Mouse (Mus musculus) spleen, adult 2 months (tissue): ENCODE results near the gene Lrch3. TPM values are rescaled to one million over a fixed set of nuclear protein-coding genes. Genes with fewer than 3 reads are reported as not detected.
A peak's percentile ranks its signal among the peaks of the same experiment; 100 is the strongest.

Source experiments
- DNase-seq, 2 experiments: peaks; one replicate each; pipeline versions ENCODE4 v3.0.0 to v3.0.0-alpha.2; 2012 to 2021; ENCODE audit warnings: low spot score in 2 of 2, low read depth in 1 of 2
- H3K27ac ChIP-seq: fragments of 200-500 bp; 2 replicates; pipeline ENCODE4 v1.5.1; 2012; ENCODE audit warnings: low read length, inconsistent platforms; ENCODE audit not compliant: insufficient read depth
- H3K27me3 ChIP-seq: fragments of 200-500 bp; 2 replicates; pipeline ENCODE4 v1.6.1; 2012; ENCODE audit warnings: mild to moderate bottlenecking, moderate library complexity, low read length, inconsistent platforms; ENCODE audit not compliant: control insufficient read depth, insufficient read depth
- H3K36me3 ChIP-seq: fragments of 200-500 bp; 2 replicates; pipeline ENCODE4 v1.6.1; 2012; ENCODE audit warnings: mild to moderate bottlenecking, low read length, inconsistent platforms; ENCODE audit not compliant: control insufficient read depth, insufficient read depth
- H3K4me1 ChIP-seq: fragments of 200-500 bp; 2 replicates; pipeline ENCODE4 v1.6.1; 2011; ENCODE audit warnings: inconsistent platforms; ENCODE audit not compliant: control insufficient read depth, insufficient read depth, insufficient read length
- H3K4me3 ChIP-seq: fragments of 200-500 bp; 2 replicates; pipeline ENCODE4 v1.5.1; 2011; ENCODE audit warnings: mild to moderate bottlenecking, inconsistent platforms; ENCODE audit not compliant: insufficient read depth, insufficient read length; ENCODE audit errors: extremely low read depth
- CTCF ChIP-seq: fragments of 200-500 bp; IDR thresholded peaks from 2 replicates; pipeline ENCODE4 v1.5.1; 2011; ENCODE audit warnings: mild to moderate bottlenecking, inconsistent platforms; ENCODE audit not compliant: insufficient read depth, insufficient read length, insufficient replicate concordance; ENCODE audit errors: extremely low read depth
- POLR2A ChIP-seq: fragments of 200-500 bp; IDR thresholded peaks from 2 replicates; pipeline ENCODE4 v1.6.1; 2011; ENCODE audit warnings: low read depth, low read length, inconsistent platforms
- WGBS: fragments of 180-500 bp; shearing (Covaris S2); methylation state at CpG from one replicate; pipeline ENCODE4 v1.1.7; 2018; 5-methylcytosine and 5-hydroxymethylcytosine counted together
- polyA plus RNA-seq: library from polyadenylated mRNA; depleted of rRNA; stranded (reverse); fragments of >200 nt; gene quantifications from 2 replicates; pipeline ENCODE4 v1.2.3, GENCODE M21; 2012

The Lrch3 gene
- polyA plus RNA-seq, 1 experiment: 16.9 TPM

- 97% methylated on average over 5 of the region's 5 CpGs for WGBS
- H3K27me3 ChIP-seq: no peaks in the 10 kb centered on the region
- H3K4me1 ChIP-seq: peaks cover 7% of the 10 kb centered on the region; the same call in 1 of the 2 replicates
- H3K4me3 ChIP-seq: no peak overlapping the region; the same call in 1 of the 2 replicates
- no peak for TF ChIP-seq POLR2A
- no peak for TF ChIP-seq CTCF
- DNase-seq: no peak
- no peaks in the 10 kb centered on the region for H3K36me3 ChIP-seq
- H3K27ac ChIP-seq: no peak overlapping the region
These were observed 28.8 kb downstream of the Lrch3 start for GRCm38 (mm10) chr16:32942694-32943093.

GRCm38 (mm10) chr16:32945379-32945778 lies 31.5 kb downstream of the Lrch3 start:
- Histone ChIP-seq H3K27ac (no peak overlapping the region), H3K4me3 (no peak overlapping the region), H3K36me3 (no peaks in the 10 kb centered on the region), H3K4me1 (peaks cover 8% of the 10 kb centered on the region; the same call in 1 of the 2 replicates), H3K27me3 (no peaks in the 10 kb centered on the region)
- WGBS: 92% methylated on average over 5 of the region's 5 CpGs
- TF ChIP-seq CTCF (no peak), POLR2A (no peak)
- no peak for DNase-seq

- 79% methylated on average over 8 of the region's 8 CpGs for WGBS
- peaks cover 8% of the 10 kb centered on the region; the same call in 1 of the 2 replicates for H3K4me1 ChIP-seq
- no peaks in the 10 kb centered on the region for H3K27me3 ChIP-seq
- H3K27ac ChIP-seq: no peak overlapping the region
- H3K36me3 ChIP-seq: peaks cover 2% of the 10 kb centered on the region; the same call in 1 of the 2 replicates
- TF ChIP-seq CTCF (no peak), POLR2A (no peak)
- no peak for DNase-seq
- no peak overlapping the region for H3K4me3 ChIP-seq
These were observed 34.1 kb downstream of the Lrch3 start for GRCm38 (mm10) chr16:32948016-32948415.

DNA sequence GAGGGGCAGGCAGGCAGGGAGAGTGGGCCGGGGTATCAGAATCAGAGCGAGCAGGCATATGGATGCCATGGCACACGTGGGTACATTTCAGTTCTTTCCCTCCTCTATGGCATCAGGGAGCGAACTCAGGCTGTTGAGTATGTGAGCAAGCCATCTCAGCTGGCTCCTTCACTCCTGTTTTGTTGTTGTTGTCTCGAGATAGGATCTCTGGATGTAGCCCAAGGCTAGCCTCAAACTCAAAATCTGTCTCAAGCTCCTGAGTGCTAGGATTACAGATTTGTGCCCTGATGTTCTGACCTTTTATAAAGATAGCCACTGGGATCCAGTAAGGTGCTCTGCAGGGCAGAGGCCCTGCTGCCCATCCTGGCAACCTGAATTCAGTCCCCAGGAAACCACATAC lies 34.8 kb downstream of the Lrch3 start:
- no peak overlapping the region for H3K4me3 ChIP-seq
- no peak for DNase-seq
- H3K4me1 ChIP-seq: peaks cover 8% of the 10 kb centered on the region; the same call in 1 of the 2 replicates
- H3K36me3 ChIP-seq: peaks cover 2% of the 10 kb centered on the region; the same call in 1 of the 2 replicates
- TF ChIP-seq POLR2A (no peak), CTCF (no peak)
- no peak overlapping the region for H3K27ac ChIP-seq
- H3K27me3 ChIP-seq: no peaks in the 10 kb centered on the region
- 86% methylated on average over 5 of the region's 5 CpGs for WGBS

DNA sequence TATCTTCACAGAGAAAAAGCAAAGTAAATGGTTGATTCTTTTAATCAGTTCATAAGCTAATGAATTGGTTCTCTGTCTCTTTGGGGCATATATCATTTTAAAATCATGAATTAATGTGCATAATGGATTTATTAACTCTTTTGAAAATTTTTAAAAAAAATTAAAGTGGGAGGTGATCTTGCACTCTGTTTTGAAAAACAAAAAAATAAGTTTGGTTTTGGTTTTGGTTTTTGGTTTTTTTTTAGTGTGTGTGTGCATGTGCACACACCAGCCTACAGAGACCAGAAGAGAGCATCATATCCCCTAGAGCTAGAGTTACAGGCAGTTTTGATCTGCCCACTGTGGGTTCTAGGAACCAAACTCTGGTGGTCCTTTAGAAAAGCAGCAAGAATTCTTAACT lies 35.4 kb downstream of the Lrch3 start:
- TF ChIP-seq CTCF (no peak), POLR2A (no peak)
- H3K36me3 ChIP-seq: peaks cover 2% of the 10 kb centered on the region; the same call in 1 of the 2 replicates
- no peaks in the 10 kb centered on the region for H3K27me3 ChIP-seq
- DNase-seq: no peak
- peaks cover 11% of the 10 kb centered on the region; the same call in 1 of the 2 replicates for H3K4me1 ChIP-seq
- no peak overlapping the region for H3K4me3 ChIP-seq
- H3K27ac ChIP-seq: no peak overlapping the region

DNA sequence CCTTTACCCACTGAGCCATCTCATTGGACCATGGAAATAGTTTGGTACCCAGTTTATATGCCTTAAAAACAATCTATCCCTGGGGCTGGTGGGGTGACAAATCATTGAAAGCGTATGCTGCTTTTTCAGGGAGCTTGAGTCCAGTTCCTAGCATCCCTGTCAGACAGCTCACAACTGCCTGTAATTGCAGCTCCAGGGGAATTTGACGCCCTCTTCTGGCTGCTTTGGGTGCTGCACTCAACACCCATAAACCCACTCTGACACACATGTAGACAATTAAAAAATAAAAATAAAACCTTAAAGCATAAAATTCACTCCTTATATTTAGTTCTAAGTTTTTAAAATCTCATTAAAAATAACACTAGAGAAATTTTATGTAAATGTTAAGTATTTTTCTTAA lies 37.2 kb downstream of the Lrch3 start:
- WGBS: 94% methylated on average over 2 of the region's 2 CpGs
- Histone ChIP-seq H3K27me3 (no peaks in the 10 kb centered on the region), H3K27ac (no peak overlapping the region), H3K4me1 (peaks cover 12% of the 10 kb centered on the region; the same call in 1 of the 2 replicates), H3K36me3 (peaks cover 9% of the 10 kb centered on the region), H3K4me3 (no peak overlapping the region)
- no peak for DNase-seq
- no peak for TF ChIP-seq POLR2A
- TF ChIP-seq CTCF: peak; percentile 19; the same call in 1 of the 2 replicates

GRCm38 (mm10) chr16:32953806-32954205 lies 39.9 kb downstream of the Lrch3 start:
- 16% methylated on average over 5 of the region's 5 CpGs for WGBS
- Histone ChIP-seq H3K27me3 (no peaks in the 10 kb centered on the region), H3K27ac (peak overlapping the region; percentile 33; the same call in 1 of the 2 replicates), H3K4me1 (peaks cover 3% of the 10 kb centered on the region; the same call in 1 of the 2 replicates), H3K36me3 (peaks cover 17% of the 10 kb centered on the region), H3K4me3 (no peak overlapping the region)
- no peak for TF ChIP-seq CTCF
- no peak for TF ChIP-seq POLR2A
- DNase-seq: peak in 1 of 2 experiments; percentile 22
